Mouse (Mus musculus): ENCODE data around the gene Yeats4. TPM values are rescaled to one million over a fixed set of nuclear protein-coding genes. Genes with fewer than 3 reads are reported as not detected.

The Yeats4 gene
- 132 and 146 TPM in 2 replicates for polyA plus RNA-seq (2012)

DNA sequence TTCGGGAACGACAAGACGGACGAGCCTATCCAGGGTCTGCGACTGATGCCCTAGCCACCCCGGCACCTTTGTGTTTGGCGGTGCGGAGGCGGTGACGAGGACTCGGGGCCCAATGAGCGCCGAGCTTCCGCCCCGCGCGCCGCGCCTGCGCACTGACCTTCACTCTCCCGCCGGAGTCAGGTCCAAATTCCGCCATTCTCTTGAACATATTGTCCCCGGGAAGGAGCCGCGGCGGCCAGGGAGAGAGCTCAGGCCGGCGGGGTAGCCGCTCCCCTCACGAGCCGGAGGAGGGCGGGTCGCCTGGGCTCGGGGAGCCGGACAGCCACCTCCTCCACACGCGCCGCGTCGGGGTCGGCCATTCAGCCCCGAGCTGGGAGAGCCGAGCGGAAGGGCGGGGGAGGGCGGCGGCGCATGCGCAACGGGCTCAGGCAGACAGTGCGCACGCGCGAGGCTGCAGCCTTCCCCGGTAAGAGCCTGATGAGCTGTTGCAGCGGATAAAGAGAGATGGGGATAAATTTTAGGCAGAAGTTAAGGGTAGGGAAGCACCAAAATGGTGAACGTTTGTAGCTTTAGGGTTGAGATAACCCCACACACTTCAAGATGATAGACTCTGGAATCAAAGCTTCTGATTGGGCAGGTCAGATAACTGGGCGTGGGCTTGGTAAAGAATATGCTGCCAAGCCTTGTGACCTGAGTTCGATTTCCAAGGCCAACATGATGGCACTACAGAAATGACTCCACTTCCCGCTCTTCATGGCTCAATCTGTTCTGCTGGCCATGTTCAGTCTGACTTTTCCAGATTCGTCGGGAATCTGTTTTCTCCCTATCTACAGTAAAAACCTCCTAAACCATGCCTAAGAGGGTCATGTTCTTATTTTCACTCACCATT is at the start of gene Yeats4:
TSS of gene Yeats4 (minus strand) at position 406 of the 889 bp plus-strand sequence.

DNA sequence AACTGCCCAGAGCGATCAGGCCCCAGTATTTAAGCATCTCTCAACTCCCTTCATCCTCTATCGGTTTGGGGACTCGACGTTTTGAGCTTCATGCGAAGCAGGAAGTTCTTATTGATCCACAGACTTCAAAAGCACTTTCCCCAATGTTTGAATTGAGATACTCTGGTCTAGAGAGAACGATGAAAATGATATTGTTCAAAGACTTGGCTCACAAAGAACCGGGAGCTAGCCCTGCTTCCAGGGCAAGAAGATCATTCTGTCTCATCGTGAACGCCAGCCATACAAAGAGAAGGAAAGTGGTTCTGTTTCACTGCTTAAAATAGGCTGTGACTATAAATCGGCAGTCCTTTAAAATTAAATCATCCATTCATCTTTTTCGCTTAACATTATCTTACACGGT is 14.3 kb upstream of the Yeats4 start, which contains the start of gene 9530003J23Rik:
TSS of gene 9530003J23Rik (minus strand) at position 101 of the 400 bp plus-strand sequence.

Other genes starting within 250 kb of the Yeats4 start
- gene Best3, start 238.2 kb downstream of the Yeats4 start, polyA plus RNA-seq (2012): 0.09 TPM in 1 of 2 replicates, not detected in the other
- not detected in 2 replicates for gene Lrrc10, start 179.2 kb downstream of the Yeats4 start, polyA plus RNA-seq (2012)
- 29.8 and 29.9 TPM in 2 replicates for gene Cct2, start 160.7 kb downstream of the Yeats4 start, polyA plus RNA-seq (2012)
- gene Frs2, start 76.0 kb downstream of the Yeats4 start, polyA plus RNA-seq (2012): 15.3 and 15.7 TPM in 2 replicates
- not detected in 2 replicates for gene 9530003J23Rik, start 14.2 kb upstream of the Yeats4 start, polyA plus RNA-seq (2012)
- gene Lyz2, start 57.8 kb upstream of the Yeats4 start, polyA plus RNA-seq (2012): 17.5 and 28.8 TPM in 2 replicates
- gene Lyz1, start 68.4 kb upstream of the Yeats4 start, polyA plus RNA-seq (2012): 0.05 TPM in 1 of 2 replicates, not detected in the other
- 160 and 164 TPM in 2 replicates for gene Cpsf6, start 155.5 kb upstream of the Yeats4 start, polyA plus RNA-seq (2012)

Data from megakaryocyte-erythroid progenitor cell, adult 5 weeks (primary cell).